Mouse (Mus musculus) ES-E14 (cell line): ENCODE measurements at regions not wholly inside any gene's neighbourhood (a gene's known extent, or its start where the extent isn't known, plus 50 kb on each side); places are given as distances from the start of the nearest gene placed in this dataset.

Experiments used
- DNase-seq: peaks from one replicate; pipeline ENCODE4 v3.0.0-alpha.2; 2013; ENCODE audit warnings: low read depth, low spot score
- H3K27ac ChIP-seq: 2 replicates; pipeline ENCODE4 v1.5.1; 2012; ENCODE audit warnings: low read depth, mild to moderate bottlenecking, low read length, moderate library complexity, mixed read lengths; ENCODE audit not compliant: poor library complexity, insufficient read depth, severe bottlenecking
- H3K36me3 ChIP-seq: 2 replicates; pipeline ENCODE4 v1.6.1; 2012; ENCODE audit warnings: mild to moderate bottlenecking, low read length, moderate library complexity, mixed read lengths; ENCODE audit not compliant: control insufficient read depth, poor library complexity, insufficient read depth, severe bottlenecking
- H3K4me1 ChIP-seq, 2 experiments: fragments of 150-350 bp in 1 of 2; sonication (generic) in 1 of 2; 2 replicates each; pipeline ENCODE4 v1.6.1; 2012; ENCODE audit warnings: low read length in 2 of 2, mild to moderate bottlenecking in 1 of 2, mixed read lengths in 1 of 2; ENCODE audit not compliant: control insufficient read depth in 2 of 2, insufficient read depth in 2 of 2, poor library complexity in 1 of 2
- H3K4me3 ChIP-seq, 2 experiments: fragments of 150-350 bp in 1 of 2; sonication (generic) in 1 of 2; 2 replicates each; pipeline ENCODE4 v1.5.1; 2012; ENCODE audit warnings: low read length in 2 of 2, low read depth in 1 of 2, mild to moderate bottlenecking in 1 of 2, mixed read lengths in 1 of 2; ENCODE audit not compliant: insufficient read depth in 1 of 2, poor library complexity in 1 of 2, severe bottlenecking in 1 of 2
- H3K9ac ChIP-seq: 2 replicates; pipeline ENCODE4 v1.6.1; 2012; ENCODE audit warnings: low read depth, mild to moderate bottlenecking, low read length, mixed read lengths; ENCODE audit not compliant: poor library complexity, insufficient read depth, severe bottlenecking
- H3K9me3 ChIP-seq: fragments of 150-350 bp; sonication (generic); 2 replicates; pipeline ENCODE4 v1.6.1; 2012; ENCODE audit warnings: low read depth, mild to moderate bottlenecking, low read length; ENCODE audit not compliant: control insufficient read depth, insufficient read depth
- CHD2 ChIP-seq: IDR thresholded peaks from 2 replicates; pipeline ENCODE4 v1.6.1; 2014; ENCODE audit warnings: mild to moderate bottlenecking, low read depth, low read length, inconsistent platforms
- HCFC1 ChIP-seq: IDR thresholded peaks from 2 replicates; pipeline ENCODE4 v1.6.1; 2012; ENCODE audit warnings: low read length, inconsistent platforms, borderline replicate concordance; ENCODE audit not compliant: insufficient read depth
- MAFK ChIP-seq: IDR thresholded peaks from 2 replicates; pipeline ENCODE4 v1.6.1; 2014; ENCODE audit warnings: mild to moderate bottlenecking, low read depth, low read length, inconsistent platforms; ENCODE audit not compliant: insufficient read depth
- ZC3H11A ChIP-seq: IDR thresholded peaks from 2 replicates; pipeline ENCODE4 v1.6.1; 2012; ENCODE audit warnings: low read depth, mild to moderate bottlenecking, inconsistent platforms, low read length, borderline replicate concordance
- ZNF384 ChIP-seq: IDR thresholded peaks from 2 replicates; pipeline ENCODE4 v1.6.1; 2012; ENCODE audit warnings: low read depth, low read length, inconsistent platforms
- in situ Hi-C, 2 experiments: fragments of 600-800 bp; cut with MboI; formaldehyde crosslinking; loops; one replicate each; pipeline ENCODE4 v1.15.1; 2025; ENCODE audit warnings: low sequenced_read_pairs in 2 of 2, inconsistent platforms in 1 of 2; ENCODE audit not compliant: unreplicated experiment in 2 of 2

- in situ Hi-C loops = no loop called here
- Histone ChIP-seq H3K9me3 (no peaks in the 10 kb centered on the region), H3K27ac (no peak overlapping the region), H3K9ac (no peak overlapping the region), H3K4me3 (no peak overlapping the region), H3K4me1 (no peaks in the 10 kb centered on the region), H3K36me3 (no peaks in the 10 kb centered on the region)
- no peak for DNase-seq
- TF ChIP-seq MAFK (no peak), HCFC1 (no peak), ZC3H11A (no peak), CHD2 (no peak), ZNF384 (no peak)
These were observed 347.7 kb upstream of the Adgra3 start for GRCm38 (mm10) chr5:50406520-50406919.
